Mouse (Mus musculus): ENCODE data around the gene Zfp319. TPM values are rescaled to one million over a fixed set of nuclear protein-coding genes. Genes with fewer than 3 reads are reported as not detected.

Zfp319 gene
- polyA plus RNA-seq, 1 experiment from 2014 or later: 4.4 TPM

- Histone ChIP-seq H3K27me3 (ENCODE audit: control insufficient read depth, insufficient read depth, low read length) (no peaks in the 10 kb centered on the region), H3K27ac (ENCODE audit: low read depth, low read length) (no peak within 1 kb of the TSS), H3K9ac (ENCODE audit: low read depth, low read length) (no peak within 1 kb of the TSS), H3K36me3 (ENCODE audit: control insufficient read depth, insufficient read depth, low read length) (no peaks in the 10 kb centered on the region), H3K4me1 (ENCODE audit: control insufficient read depth, insufficient read depth, low read length) (peaks cover 7% of the 10 kb centered on the region; the same call in 1 of the 2 replicates), H3K4me2 (no peak within 1 kb of the TSS), H3K9me3 (replicated peaks; ENCODE audit: control insufficient read depth, low read length) (no peaks in the 10 kb centered on the region), H3K4me3 (ENCODE audit: low read depth, low read length) (no peak within 1 kb of the TSS)
- 27% methylated on average over 6 of the region's 6 CpGs for WGBS (ENCODE audit: insufficient replicate concordance)
- ATAC-seq (replicated peaks; ENCODE audit: insufficient number of reproducible peaks, low FRiP score, low TSS enrichment): no peak
Observed at GRCm38 (mm10) chr8:95310342-95310970, 21.3 kb downstream of the Zfp319 start, which contains the start of gene Tepp. Gene Tepp (plus strand): TSS chr8:95310566.

DNA sequence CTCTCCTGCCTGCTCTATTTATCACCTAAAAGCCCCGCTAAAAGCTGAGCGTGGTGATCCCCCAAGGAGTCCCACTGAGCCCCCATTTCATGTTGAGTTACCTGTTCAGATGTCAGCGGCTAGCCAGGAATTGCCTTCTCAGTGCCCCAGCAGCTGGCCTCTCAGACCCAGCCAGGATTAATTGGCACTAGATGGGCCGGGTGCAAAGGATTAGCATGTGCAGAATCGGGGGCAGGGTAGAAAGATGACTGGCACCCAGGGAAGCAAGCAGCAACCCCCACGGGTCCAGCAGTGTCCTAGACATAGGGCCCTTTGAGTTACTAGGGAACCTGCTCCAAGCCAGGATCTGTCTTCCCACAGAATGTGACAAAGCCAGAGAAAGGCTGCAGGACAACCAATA lies 25.3 kb downstream of the Zfp319 start, which contains the start of gene Cngb1:
Gene Cngb1 (minus strand): TSS at position 155 of the 400 bp plus-strand sequence.
- Histone ChIP-seq H3K9me3 (replicated peaks; ENCODE audit: control insufficient read depth, low read length) (no peaks in the 10 kb centered on the region), H3K36me3 (ENCODE audit: control insufficient read depth, insufficient read depth, low read length) (no peaks in the 10 kb centered on the region), H3K4me3 (ENCODE audit: low read depth, low read length) (no peak within 1 kb of the TSS), H3K4me1 (ENCODE audit: control insufficient read depth, insufficient read depth, low read length) (peaks cover 7% of the 10 kb centered on the region; the same call in 1 of the 2 replicates), H3K27ac (ENCODE audit: low read depth, low read length) (no peak within 1 kb of the TSS), H3K27me3 (ENCODE audit: control insufficient read depth, insufficient read depth, low read length) (no peaks in the 10 kb centered on the region), H3K4me2 (no peak within 1 kb of the TSS), H3K9ac (ENCODE audit: low read depth, low read length) (no peak within 1 kb of the TSS)
- WGBS (ENCODE audit: insufficient replicate concordance): 36% methylated on average over 6 of the region's 6 CpGs
- ATAC-seq (replicated peaks; ENCODE audit: insufficient number of reproducible peaks, low FRiP score, low TSS enrichment): no peak

GRCm38 (mm10) chr8:95305526-95305925 lies 26.2 kb downstream of the Zfp319 start:
- Histone ChIP-seq H3K4me1 (ENCODE audit: control insufficient read depth, insufficient read depth, low read length) (peaks cover 6% of the 10 kb centered on the region; the same call in 1 of the 2 replicates), H3K27me3 (ENCODE audit: control insufficient read depth, insufficient read depth, low read length) (no peaks in the 10 kb centered on the region), H3K9ac (ENCODE audit: low read depth, low read length) (no peak overlapping the region), H3K4me3 (ENCODE audit: low read depth, low read length) (no peak overlapping the region), H3K9me3 (replicated peaks; ENCODE audit: control insufficient read depth, low read length) (no peaks in the 10 kb centered on the region), H3K36me3 (ENCODE audit: control insufficient read depth, insufficient read depth, low read length) (no peaks in the 10 kb centered on the region), H3K4me2 (no peak overlapping the region), H3K27ac (ENCODE audit: low read depth, low read length) (no peak overlapping the region)
- WGBS (ENCODE audit: insufficient replicate concordance): 55% methylated on average over 4 of the region's 4 CpGs
- no peak for ATAC-seq (replicated peaks; ENCODE audit: insufficient number of reproducible peaks, low FRiP score, low TSS enrichment)

DNA sequence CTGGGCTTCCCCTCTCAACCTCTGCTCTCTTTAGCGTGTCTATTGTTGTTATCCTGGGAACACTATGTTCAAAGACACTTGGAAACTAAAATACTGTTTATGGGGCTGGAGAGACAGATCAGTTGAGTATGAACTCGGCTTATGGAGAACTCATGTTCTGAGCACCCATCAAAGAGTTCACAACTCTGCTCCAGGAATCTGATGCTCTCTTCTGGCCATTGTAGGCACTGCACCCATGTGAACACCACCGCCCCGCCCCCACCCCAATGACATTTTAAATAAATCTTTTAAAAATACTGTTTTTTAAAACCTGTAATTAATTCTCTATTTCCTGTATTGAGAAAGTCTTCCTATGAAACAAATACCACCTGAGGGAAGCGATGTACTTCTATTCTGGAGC lies 29.3 kb downstream of the Zfp319 start:
- peaks cover 3% of the 10 kb centered on the region; the same call in 1 of the 2 replicates for H3K27me3 ChIP-seq (ENCODE audit: control insufficient read depth, insufficient read depth, low read length)
- no peak overlapping the region for H3K4me3 ChIP-seq (ENCODE audit: low read depth, low read length)
- 22% methylated on average over 5 of the region's 5 CpGs for WGBS (ENCODE audit: insufficient replicate concordance)
- H3K9ac ChIP-seq (ENCODE audit: low read depth, low read length): no peak overlapping the region
- H3K36me3 ChIP-seq (ENCODE audit: control insufficient read depth, insufficient read depth, low read length): no peaks in the 10 kb centered on the region
- 0 out of 2 replicates have a peak, but pooled peaks cover 5% of the 10 kb centered on the region for H3K4me1 ChIP-seq (ENCODE audit: control insufficient read depth, insufficient read depth, low read length)
- no peaks in the 10 kb centered on the region for H3K9me3 ChIP-seq (replicated peaks; ENCODE audit: control insufficient read depth, low read length)
- no peak for ATAC-seq (replicated peaks; ENCODE audit: insufficient number of reproducible peaks, low FRiP score, low TSS enrichment)
- no peak overlapping the region for H3K27ac ChIP-seq (ENCODE audit: low read depth, low read length)
- H3K4me2 ChIP-seq: no peak overlapping the region

DNA sequence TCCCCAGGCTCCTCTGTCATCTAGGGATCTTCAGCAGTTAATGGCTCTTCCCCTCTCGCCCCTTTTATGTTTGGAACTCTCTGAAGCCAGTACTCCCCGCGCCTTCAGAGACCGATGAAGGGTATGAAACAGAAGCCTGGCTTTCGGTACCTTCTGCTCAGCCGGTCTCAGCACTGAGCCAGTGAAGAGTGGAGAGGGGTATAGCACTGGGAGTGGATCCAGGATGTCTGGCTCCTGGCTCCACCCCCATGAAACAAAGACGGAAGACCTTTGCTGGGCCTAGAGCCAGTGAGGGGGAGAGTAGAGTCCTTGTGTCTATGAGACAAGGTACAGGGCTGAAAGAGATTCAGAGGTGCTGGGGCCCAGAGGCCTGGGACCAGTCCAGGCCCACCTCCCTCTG lies 37.9 kb downstream of the Zfp319 start:
- 0 out of 2 replicates have a peak overlapping the region, but pooled peaks have one; percentile 0 for H3K27ac ChIP-seq (ENCODE audit: low read depth, low read length)
- WGBS (ENCODE audit: insufficient replicate concordance): 74% methylated on average over 7 of the region's 7 CpGs
- H3K4me1 ChIP-seq (ENCODE audit: control insufficient read depth, insufficient read depth, low read length): no peaks in the 10 kb centered on the region; the same call in 1 of the 2 replicates
- no peaks in the 10 kb centered on the region for H3K27me3 ChIP-seq (ENCODE audit: control insufficient read depth, insufficient read depth, low read length)
- no peaks in the 10 kb centered on the region for H3K36me3 ChIP-seq (ENCODE audit: control insufficient read depth, insufficient read depth, low read length)
- H3K9ac ChIP-seq (ENCODE audit: low read depth, low read length): 0 out of 2 replicates have a peak overlapping the region, but pooled peaks have one; percentile 46
- H3K4me3 ChIP-seq (ENCODE audit: low read depth, low read length): no peak overlapping the region
- no peak; the same call in 1 of the 2 replicates for ATAC-seq (replicated peaks; ENCODE audit: insufficient number of reproducible peaks, low FRiP score, low TSS enrichment)
- H3K9me3 ChIP-seq (replicated peaks; ENCODE audit: control insufficient read depth, low read length): no peaks in the 10 kb centered on the region
- no peak overlapping the region; the same call in 1 of the 2 replicates for H3K4me2 ChIP-seq

GRCm38 (mm10) chr8:95293172-95293571 lies 38.6 kb downstream of the Zfp319 start:
- Histone ChIP-seq H3K27ac (ENCODE audit: low read depth, low read length) (no peak overlapping the region), H3K27me3 (ENCODE audit: control insufficient read depth, insufficient read depth, low read length) (no peaks in the 10 kb centered on the region), H3K4me1 (ENCODE audit: control insufficient read depth, insufficient read depth, low read length) (no peaks in the 10 kb centered on the region; the same call in 1 of the 2 replicates), H3K9ac (ENCODE audit: low read depth, low read length) (no peak overlapping the region), H3K9me3 (replicated peaks; ENCODE audit: control insufficient read depth, low read length) (no peaks in the 10 kb centered on the region), H3K4me3 (ENCODE audit: low read depth, low read length) (no peak overlapping the region), H3K36me3 (ENCODE audit: control insufficient read depth, insufficient read depth, low read length) (no peaks in the 10 kb centered on the region), H3K4me2 (no peak overlapping the region)
- ATAC-seq (replicated peaks; ENCODE audit: insufficient number of reproducible peaks, low FRiP score, low TSS enrichment): no peak
- 83% methylated on average over 11 of the region's 11 CpGs for WGBS (ENCODE audit: insufficient replicate concordance)

- Histone ChIP-seq H3K27me3 (ENCODE audit: control insufficient read depth, insufficient read depth, low read length) (no peaks in the 10 kb centered on the region), H3K4me2 (no peak overlapping the region), H3K9me3 (replicated peaks; ENCODE audit: control insufficient read depth, low read length) (no peaks in the 10 kb centered on the region), H3K27ac (ENCODE audit: low read depth, low read length) (no peak overlapping the region), H3K9ac (ENCODE audit: low read depth, low read length) (no peak overlapping the region), H3K4me1 (ENCODE audit: control insufficient read depth, insufficient read depth, low read length) (no peaks in the 10 kb centered on the region; the same call in 1 of the 2 replicates), H3K36me3 (ENCODE audit: control insufficient read depth, insufficient read depth, low read length) (no peaks in the 10 kb centered on the region), H3K4me3 (ENCODE audit: low read depth, low read length) (no peak overlapping the region)
- 62% methylated on average over 6 of the region's 6 CpGs for WGBS (ENCODE audit: insufficient replicate concordance)
- ATAC-seq (replicated peaks; ENCODE audit: insufficient number of reproducible peaks, low FRiP score, low TSS enrichment): no peak
Observed at GRCm38 (mm10) chr8:95289066-95289650, 42.6 kb downstream of the Zfp319 start.

DNA sequence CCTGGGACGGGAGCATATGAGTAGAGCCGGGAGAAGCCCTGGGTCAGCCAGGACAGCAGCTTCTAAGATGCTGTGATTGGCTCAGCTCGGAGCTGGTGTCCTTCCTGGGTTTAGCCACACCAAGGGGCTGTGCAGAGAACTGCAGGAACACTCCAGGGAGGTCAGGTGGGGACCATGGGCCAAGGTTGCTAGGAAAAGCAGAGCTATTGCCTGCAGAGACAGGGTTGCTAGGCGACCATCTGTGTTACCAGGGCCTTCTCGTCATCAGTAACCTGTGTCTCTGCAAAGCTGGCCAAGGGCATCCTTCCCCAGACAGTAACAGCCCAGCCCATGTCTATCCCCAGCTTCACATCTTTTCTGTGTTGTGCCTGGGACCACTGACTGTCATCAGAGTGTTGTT lies 50.3 kb downstream of the Zfp319 start:
- no peak for ATAC-seq (replicated peaks; ENCODE audit: insufficient number of reproducible peaks, low FRiP score, low TSS enrichment)
- H3K27ac ChIP-seq (ENCODE audit: low read depth, low read length): no peak overlapping the region
- no peak overlapping the region for H3K4me2 ChIP-seq
- H3K4me3 ChIP-seq (ENCODE audit: low read depth, low read length): no peak overlapping the region
- no peaks in the 10 kb centered on the region for H3K36me3 ChIP-seq (ENCODE audit: control insufficient read depth, insufficient read depth, low read length)
- no peaks in the 10 kb centered on the region for H3K9me3 ChIP-seq (replicated peaks; ENCODE audit: control insufficient read depth, low read length)
- 54% methylated on average over 5 of the region's 5 CpGs for WGBS (ENCODE audit: insufficient replicate concordance)
- H3K27me3 ChIP-seq (ENCODE audit: control insufficient read depth, insufficient read depth, low read length): no peaks in the 10 kb centered on the region
- no peaks in the 10 kb centered on the region for H3K4me1 ChIP-seq (ENCODE audit: control insufficient read depth, insufficient read depth, low read length)
- no peak overlapping the region for H3K9ac ChIP-seq (ENCODE audit: low read depth, low read length)
